Mouse (Mus musculus): ENCODE measurements around the gene Nrip2. TPM values are rescaled to one million over a fixed set of nuclear protein-coding genes. Genes with fewer than 3 reads are reported as not detected.

Nrip2 gene
- polyA plus RNA-seq, 1 experiment from 2014 or later, result 5.0 TPM

- ATAC-seq (replicated peaks), result no peak
- 92% methylated on average over 2 of the region's 2 CpGs for WGBS
- Histone ChIP-seq H3K9ac (replicated peaks) (no peak overlapping the region), H3K4me2 (replicated peaks) (no peak overlapping the region), H3K27ac (replicated peaks) (no peak overlapping the region), H3K4me3 (no peak overlapping the region), H3K9me3 (no peaks in the 10 kb centered on the region), H3K27me3 (no peaks in the 10 kb centered on the region), H3K4me1 (peaks cover 17% of the 10 kb centered on the region), H3K36me3 (peaks cover 8% of the 10 kb centered on the region)
These were observed 41.1 kb downstream of the Nrip2 start for GRCm38 (mm10) chr6:128440238-128440637.

GRCm38 (mm10) chr6:128445761-128446535, 46.9 kb downstream of the Nrip2 start:
- Histone ChIP-seq H3K4me2 (replicated peaks) (peak overlapping the region; percentile 24; the same call in 1 of the 2 replicates), H3K36me3 (no peaks in the 10 kb centered on the region), H3K27me3 (no peaks in the 10 kb centered on the region), H3K9ac (replicated peaks) (no peak overlapping the region), H3K4me1 (peaks cover 6% of the 10 kb centered on the region; the same call in 1 of the 2 replicates), H3K27ac (replicated peaks) (no peak overlapping the region), H3K4me3 (no peak overlapping the region), H3K9me3 (no peaks in the 10 kb centered on the region)
- peak; percentile 79 for ATAC-seq (replicated peaks)
- 12% methylated on average over 14 of the region's 14 CpGs for WGBS

GRCm38 (mm10) chr6:128447063-128447462, 48.0 kb downstream of the Nrip2 start:
- no peak for ATAC-seq (replicated peaks)
- Histone ChIP-seq H3K4me2 (replicated peaks) (no peak overlapping the region), H3K9ac (replicated peaks) (no peak overlapping the region), H3K4me1 (peaks cover 6% of the 10 kb centered on the region; the same call in 1 of the 2 replicates), H3K9me3 (no peaks in the 10 kb centered on the region), H3K4me3 (no peak overlapping the region), H3K36me3 (no peaks in the 10 kb centered on the region), H3K27ac (replicated peaks) (no peak overlapping the region), H3K27me3 (no peaks in the 10 kb centered on the region)
- 96% methylated on average over 5 of the region's 5 CpGs for WGBS

- WGBS, result 74% methylated on average over 12 of the region's 12 CpGs
- Histone ChIP-seq H3K9me3 (no peaks in the 10 kb centered on the region), H3K27me3 (no peaks in the 10 kb centered on the region), H3K27ac (replicated peaks) (no peak overlapping the region), H3K4me2 (replicated peaks) (no peak overlapping the region), H3K4me3 (no peak overlapping the region), H3K4me1 (no peaks in the 10 kb centered on the region), H3K9ac (replicated peaks) (no peak overlapping the region), H3K36me3 (no peaks in the 10 kb centered on the region)
- ATAC-seq (replicated peaks), result no peak
These were observed 56.9 kb downstream of the Nrip2 start for GRCm38 (mm10) chr6:128455835-128456605.

- Histone ChIP-seq H3K4me3 (no peak overlapping the region), H3K4me2 (replicated peaks) (no peak overlapping the region), H3K4me1 (no peaks in the 10 kb centered on the region), H3K27ac (replicated peaks) (no peak overlapping the region), H3K36me3 (no peaks in the 10 kb centered on the region), H3K9ac (replicated peaks) (no peak overlapping the region), H3K9me3 (no peaks in the 10 kb centered on the region), H3K27me3 (no peaks in the 10 kb centered on the region)
- WGBS, result 90% methylated on average over 5 of the region's 5 CpGs
- no peak for ATAC-seq (replicated peaks)
These were observed 58.1 kb downstream of the Nrip2 start for GRCm38 (mm10) chr6:128457186-128457585.

- 23% methylated on average over 2 of the region's 2 CpGs for WGBS
- no peak overlapping the region for H3K4me3 ChIP-seq
- no peaks in the 10 kb centered on the region for H3K4me1 ChIP-seq
- no peaks in the 10 kb centered on the region for H3K9me3 ChIP-seq
- no peak overlapping the region for H3K9ac ChIP-seq (replicated peaks)
- H3K36me3 ChIP-seq, result no peaks in the 10 kb centered on the region
- H3K27ac ChIP-seq (replicated peaks), result no peak overlapping the region
- no peaks in the 10 kb centered on the region for H3K27me3 ChIP-seq
- no peak overlapping the region for H3K4me2 ChIP-seq (replicated peaks)
- no peak for ATAC-seq (replicated peaks)
These were observed 61.2 kb downstream of the Nrip2 start for GRCm38 (mm10) chr6:128460321-128460720.

- 72% methylated on average over 14 of the region's 14 CpGs for WGBS
- Histone ChIP-seq H3K4me3 (no peak overlapping the region), H3K9me3 (no peaks in the 10 kb centered on the region), H3K4me2 (replicated peaks) (no peak overlapping the region), H3K9ac (replicated peaks) (no peak overlapping the region), H3K27ac (replicated peaks) (no peak overlapping the region), H3K4me1 (peaks cover under 1% of the 10 kb centered on the region; the same call in 1 of the 2 replicates), H3K36me3 (no peaks in the 10 kb centered on the region), H3K27me3 (no peaks in the 10 kb centered on the region)
- no peak for ATAC-seq (replicated peaks)
These were observed 61.8 kb downstream of the Nrip2 start for GRCm38 (mm10) chr6:128460729-128461503.

- H3K4me2 ChIP-seq (replicated peaks), result no peak overlapping the region
- no peak for ATAC-seq (replicated peaks)
These were observed 62.5 kb downstream of the Nrip2 start for GRCm38 (mm10) chr6:128461606-128462005.

GRCm38 (mm10) chr6:128464996-128465395, 65.9 kb downstream of the Nrip2 start:
- Histone ChIP-seq H3K9me3 (no peaks in the 10 kb centered on the region), H3K4me3 (no peak overlapping the region), H3K4me2 (replicated peaks) (no peak overlapping the region), H3K36me3 (no peaks in the 10 kb centered on the region), H3K9ac (replicated peaks) (no peak overlapping the region), H3K27ac (replicated peaks) (no peak overlapping the region), H3K4me1 (peaks cover 3% of the 10 kb centered on the region; the same call in 1 of the 2 replicates), H3K27me3 (no peaks in the 10 kb centered on the region)
- no peak for ATAC-seq (replicated peaks)
- WGBS, result 79% methylated on average over 4 of the region's 4 CpGs

More at GRCm38 (mm10) chr6:128461606-128462005, 62.5 kb downstream of the Nrip2 start:
- Histone ChIP-seq H3K27me3 (no peaks in the 10 kb centered on the region), H3K9ac (replicated peaks) (no peak overlapping the region), H3K36me3 (no peaks in the 10 kb centered on the region), H3K4me3 (no peak overlapping the region), H3K4me1 (peaks cover 3% of the 10 kb centered on the region; the same call in 1 of the 2 replicates), H3K9me3 (no peaks in the 10 kb centered on the region), H3K27ac (replicated peaks) (no peak overlapping the region)
